Mouse (Mus musculus) lung, adult 2 months (tissue): ENCODE results near the gene E130308A19Rik.

ENCODE experiments used
- CTCF ChIP-seq: fragments of 200-500 bp; IDR thresholded peaks from 2 replicates; pipeline ENCODE4 v1.5.1; 2011; ENCODE audit warnings: mild to moderate bottlenecking, low read length, control low read depth; ENCODE audit not compliant: insufficient read depth
- POLR2A ChIP-seq: fragments of 200-500 bp; IDR thresholded peaks from 2 replicates; pipeline ENCODE4 v1.6.1; 2011; ENCODE audit warnings: low read depth, mild to moderate bottlenecking, control low read depth, low read length, borderline replicate concordance; ENCODE audit errors: extremely low read depth

- no peak for TF ChIP-seq CTCF
- TF ChIP-seq POLR2A = no peak
These were observed 49.1 kb downstream of the E130308A19Rik start for GRCm38 (mm10) chr4:59674929-59675679.
